Mouse (Mus musculus) ES-CJ7 (cell line): ENCODE measurements around the gene Kcnd3.

Experiments used
- DNase-seq: peaks from one replicate; pipeline ENCODE4 v3.0.0; 2011; ENCODE audit warnings: low read depth, low spot score

The Kcnd3 gene

GRCm38 (mm10) chr3:105451627-105452555 lies at the start of gene Kcnd3:
Gene Kcnd3 (plus strand): TSS chr3:105452330.
- peak; percentile 8 for DNase-seq

- DNase-seq = no peak
These were observed 49.5 kb upstream of the Kcnd3 start for GRCm38 (mm10) chr3:105402676-105403075.

- DNase-seq = peak; percentile 21
These were observed 48.6 kb upstream of the Kcnd3 start for GRCm38 (mm10) chr3:105403410-105404076.

- no peak for DNase-seq
These were observed 48.1 kb upstream of the Kcnd3 start for GRCm38 (mm10) chr3:105404077-105404446.

GRCm38 (mm10) chr3:105405516-105405915 lies 46.6 kb upstream of the Kcnd3 start:
- no peak for DNase-seq

- no peak for DNase-seq
These were observed 46.1 kb upstream of the Kcnd3 start for GRCm38 (mm10) chr3:105406036-105406435.

- no peak for DNase-seq
These were observed 43.9 kb upstream of the Kcnd3 start for GRCm38 (mm10) chr3:105408211-105408610.

- no peak for DNase-seq
These were observed 41.3 kb upstream of the Kcnd3 start for GRCm38 (mm10) chr3:105410810-105411209.

GRCm38 (mm10) chr3:105411776-105412175 lies 40.4 kb upstream of the Kcnd3 start:
- DNase-seq = no peak

GRCm38 (mm10) chr3:105412229-105412628 lies 39.9 kb upstream of the Kcnd3 start:
- no peak for DNase-seq

GRCm38 (mm10) chr3:105412681-105413080 lies 39.4 kb upstream of the Kcnd3 start:
- DNase-seq = no peak

GRCm38 (mm10) chr3:105418441-105418840 lies 33.7 kb upstream of the Kcnd3 start:
- DNase-seq = peak; percentile 63

- DNase-seq = peak; percentile 29
These were observed 29.7 kb upstream of the Kcnd3 start for GRCm38 (mm10) chr3:105422391-105422790.

GRCm38 (mm10) chr3:105423427-105423826 lies 28.7 kb upstream of the Kcnd3 start:
- no peak for DNase-seq

GRCm38 (mm10) chr3:105428586-105428985 lies 23.5 kb upstream of the Kcnd3 start:
- DNase-seq = no peak

GRCm38 (mm10) chr3:105436383-105436782 lies 15.7 kb upstream of the Kcnd3 start:
- no peak for DNase-seq

GRCm38 (mm10) chr3:105436971-105437370 lies 15.2 kb upstream of the Kcnd3 start:
- DNase-seq = no peak

GRCm38 (mm10) chr3:105440873-105441495 lies 11.1 kb upstream of the Kcnd3 start:
- peak; percentile 32 for DNase-seq

GRCm38 (mm10) chr3:105450641-105451470 lies 1.3 kb upstream of the Kcnd3 start:
- DNase-seq = peak; percentile 86

GRCm38 (mm10) chr3:105452556-105453213 lies 555 bp downstream of the Kcnd3 start:
- peak; percentile 15 for DNase-seq
